Mouse (Mus musculus) liver, embryonic 13.5 days (tissue): ENCODE measurements at regions not wholly inside any gene's neighbourhood (a gene's known extent, or its start where the extent isn't known, plus 50 kb on each side); places are given as distances from the start of the nearest gene placed in this dataset.

Experiments used
- ATAC-seq: fragments of 200-750 bp; cut with Nextera tagmentation; 2 replicates; pipeline ENCODE4 v1.8.0; 2017; ENCODE audit warnings: low read depth, mild to moderate bottlenecking, moderate number of reproducible peaks, moderate library complexity
- DNase-seq: peaks from one replicate; pipeline ENCODE4 v3.0.0; 2022
- H3K27ac ChIP-seq: fragments of 300-500 bp; sonication (generic); 2 replicates; pipeline ENCODE4 v1.5.1; 2015; ENCODE audit warnings: moderate library complexity, mild to moderate bottlenecking, inconsistent platforms
- H3K27me3 ChIP-seq: fragments of 300-500 bp; sonication (generic); 2 replicates; pipeline ENCODE4 v1.6.1; 2015; ENCODE audit warnings: mild to moderate bottlenecking, inconsistent platforms
- H3K36me3 ChIP-seq: fragments of 300-500 bp; sonication (generic); 2 replicates; pipeline ENCODE4 v1.6.1; 2015; ENCODE audit warnings: mild to moderate bottlenecking, inconsistent platforms
- H3K4me1 ChIP-seq: fragments of 300-500 bp; sonication (generic); replicated peaks from 2 replicates; pipeline ENCODE4 v1.6.1; 2015; ENCODE audit warnings: inconsistent platforms
- H3K4me2 ChIP-seq: fragments of 300-500 bp; sonication (generic); 2 replicates; pipeline ENCODE4 v1.6.1; 2015; ENCODE audit warnings: inconsistent platforms, mild to moderate bottlenecking, moderate library complexity
- H3K4me3 ChIP-seq: fragments of 300-500 bp; sonication (generic); replicated peaks from 2 replicates; pipeline ENCODE4 v1.5.1; 2015; ENCODE audit warnings: mild to moderate bottlenecking, inconsistent platforms
- H3K9ac ChIP-seq: fragments of 300-500 bp; sonication (generic); 2 replicates; pipeline ENCODE4 v1.6.1; 2015; ENCODE audit warnings: mild to moderate bottlenecking, inconsistent platforms
- H3K9me3 ChIP-seq: fragments of 300-500 bp; sonication (generic); replicated peaks from 2 replicates; pipeline ENCODE4 v1.6.1; 2016; ENCODE audit warnings: inconsistent platforms
- WGBS: fragments of 180-500 bp; shearing (Covaris S2); methylation state at CpG from one replicate; pipeline ENCODE4 v1.1.7; 2015; ENCODE audit not compliant: insufficient replicate concordance; 5-methylcytosine and 5-hydroxymethylcytosine counted together

DNA sequence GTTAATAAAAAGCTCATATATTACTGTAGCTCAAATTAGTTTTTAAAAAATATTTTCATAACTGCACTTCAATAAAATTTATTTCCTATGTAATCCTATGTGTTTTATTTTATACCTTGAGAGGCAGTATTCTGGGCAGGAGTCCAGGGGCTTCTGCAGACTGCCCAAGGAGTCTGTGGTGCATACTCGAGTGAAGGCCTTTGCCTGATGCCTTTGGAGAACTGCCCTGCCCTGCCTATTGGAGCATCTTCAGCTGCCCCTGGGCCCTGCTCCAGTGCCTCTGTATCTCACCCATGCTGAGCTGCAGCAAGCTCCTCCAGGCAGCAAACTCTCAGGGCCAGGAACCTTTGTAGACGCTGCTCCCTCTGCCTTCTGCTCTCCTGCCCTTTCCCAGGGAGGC is 223.7 kb upstream of the Gm4791 start:
- H3K27me3 ChIP-seq, result no peaks in the 10 kb centered on the region
- no peak overlapping the region for H3K27ac ChIP-seq
- no peak overlapping the region for H3K9ac ChIP-seq
- H3K4me2 ChIP-seq, result no peak overlapping the region
- WGBS, result 38% methylated on average over 2 of the region's 2 CpGs
- ATAC-seq (no peak), DNase-seq (no peak)
- H3K36me3 ChIP-seq, result no peaks in the 10 kb centered on the region
- no peaks in the 10 kb centered on the region for H3K9me3 ChIP-seq
- no peak overlapping the region for H3K4me3 ChIP-seq
- H3K4me1 ChIP-seq, result no peaks in the 10 kb centered on the region

GRCm38 (mm10) chr9:46760247-46760646 is 238.3 kb upstream of the Gm4791 start:
- H3K4me3 ChIP-seq, result no peak overlapping the region
- ATAC-seq, result no peak
- H3K27me3 ChIP-seq, result no peaks in the 10 kb centered on the region
- WGBS, result 62% methylated on average over 4 of the region's 4 CpGs
- no peaks in the 10 kb centered on the region; the same call in 1 of the 2 replicates for H3K9me3 ChIP-seq
- H3K36me3 ChIP-seq, result no peaks in the 10 kb centered on the region
- H3K9ac ChIP-seq, result no peak overlapping the region
- no peak overlapping the region for H3K27ac ChIP-seq
- no peak for DNase-seq
- H3K4me2 ChIP-seq, result no peak overlapping the region
- H3K4me1 ChIP-seq, result no peaks in the 10 kb centered on the region

DNA sequence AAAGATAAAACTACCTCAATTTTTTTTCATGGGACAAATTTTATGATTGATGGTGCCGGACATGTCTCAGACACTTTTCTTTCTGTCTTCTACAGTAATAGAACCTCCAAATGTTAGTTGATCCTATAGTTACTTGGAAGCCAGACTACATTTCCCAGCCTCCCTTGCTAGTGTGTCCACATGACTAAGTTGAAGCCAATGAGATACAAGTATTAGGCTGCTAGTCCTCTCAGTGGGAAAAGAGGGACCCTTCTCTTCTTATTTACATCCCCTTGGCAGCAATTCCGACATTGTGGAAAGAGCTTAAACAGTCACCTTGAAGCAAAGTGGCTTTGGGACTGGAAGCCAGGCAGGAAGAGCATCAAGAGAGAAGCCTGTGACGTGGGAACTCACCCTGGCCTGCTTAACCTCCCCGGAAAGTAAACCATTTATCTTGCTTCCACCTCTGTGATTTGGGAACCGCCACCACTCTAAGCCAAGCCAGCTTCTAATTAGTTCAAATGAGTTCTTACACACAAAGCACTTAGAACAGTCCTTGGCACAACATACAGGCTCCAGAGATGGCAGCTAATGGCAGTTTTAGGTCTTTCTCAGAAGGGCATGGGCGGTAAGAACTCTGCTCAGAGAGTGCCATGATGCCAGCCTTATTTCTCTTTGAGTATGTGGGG is 241.4 kb upstream of the Gm4791 start:
- no peak overlapping the region for H3K27ac ChIP-seq
- no peaks in the 10 kb centered on the region; the same call in 1 of the 2 replicates for H3K9me3 ChIP-seq
- H3K9ac ChIP-seq, result no peak overlapping the region
- 57% methylated on average over 6 of the region's 6 CpGs for WGBS
- no peaks in the 10 kb centered on the region for H3K36me3 ChIP-seq
- no peaks in the 10 kb centered on the region for H3K4me1 ChIP-seq
- DNase-seq (no peak), ATAC-seq (no peak)
- no peak overlapping the region for H3K4me2 ChIP-seq
- H3K4me3 ChIP-seq, result no peak overlapping the region
- H3K27me3 ChIP-seq, result no peaks in the 10 kb centered on the region

DNA sequence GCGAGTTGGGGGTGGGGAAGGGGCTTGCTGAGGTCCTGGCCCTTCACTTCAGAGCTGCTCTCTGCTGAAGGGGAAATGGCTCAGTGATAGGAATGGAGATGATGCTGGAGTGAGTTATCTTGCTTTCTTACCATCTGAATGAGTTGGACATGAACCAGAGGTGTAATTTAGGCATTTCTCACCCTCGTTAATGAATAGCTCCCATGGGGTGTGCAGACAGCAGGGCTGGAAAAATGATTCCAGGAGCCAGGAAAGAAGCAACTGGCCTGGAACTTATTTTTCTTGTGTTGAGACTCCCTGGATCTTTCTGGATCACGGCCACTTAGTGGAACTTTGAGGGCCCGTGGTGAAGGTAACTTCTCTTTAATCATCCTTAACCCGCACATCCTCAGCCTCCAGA is 246.6 kb upstream of the Gm4791 start:
- Histone ChIP-seq H3K4me2 (no peak overlapping the region), H3K4me3 (no peak overlapping the region), H3K9me3 (no peaks in the 10 kb centered on the region; the same call in 1 of the 2 replicates), H3K36me3 (no peaks in the 10 kb centered on the region), H3K4me1 (no peaks in the 10 kb centered on the region), H3K27ac (no peak overlapping the region), H3K9ac (no peak overlapping the region), H3K27me3 (no peaks in the 10 kb centered on the region)
- DNase-seq (no peak), ATAC-seq (no peak)
- 31% methylated on average over 5 of the region's 5 CpGs for WGBS

DNA sequence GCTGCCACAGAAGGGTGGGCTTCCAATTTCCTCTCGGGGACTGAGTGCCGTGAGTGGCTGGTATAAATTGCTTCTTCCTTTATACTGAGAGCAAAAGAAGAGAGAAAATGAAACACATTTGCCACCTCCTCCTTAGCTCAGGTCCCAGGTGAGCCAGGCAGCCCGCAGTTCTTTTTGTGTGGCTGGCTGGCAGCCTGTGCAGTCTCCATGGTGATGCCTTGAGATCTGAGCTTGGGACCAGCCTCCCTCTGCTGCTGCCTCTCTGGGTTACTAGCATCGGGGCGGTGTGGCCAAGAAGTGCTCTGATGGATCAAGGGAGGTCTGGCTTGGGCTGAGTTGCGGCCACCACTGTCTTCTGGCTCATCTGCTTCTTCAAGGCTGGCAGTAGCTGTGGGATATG is 249.1 kb upstream of the Gm4791 start:
- no peak for DNase-seq
- ATAC-seq, result no peak
- Histone ChIP-seq H3K27me3 (no peaks in the 10 kb centered on the region), H3K4me3 (no peak overlapping the region), H3K4me1 (no peaks in the 10 kb centered on the region), H3K9me3 (no peaks in the 10 kb centered on the region), H3K9ac (no peak overlapping the region), H3K4me2 (no peak overlapping the region), H3K36me3 (no peaks in the 10 kb centered on the region), H3K27ac (no peak overlapping the region)
- WGBS, result 59% methylated on average over 6 of the region's 6 CpGs

DNA sequence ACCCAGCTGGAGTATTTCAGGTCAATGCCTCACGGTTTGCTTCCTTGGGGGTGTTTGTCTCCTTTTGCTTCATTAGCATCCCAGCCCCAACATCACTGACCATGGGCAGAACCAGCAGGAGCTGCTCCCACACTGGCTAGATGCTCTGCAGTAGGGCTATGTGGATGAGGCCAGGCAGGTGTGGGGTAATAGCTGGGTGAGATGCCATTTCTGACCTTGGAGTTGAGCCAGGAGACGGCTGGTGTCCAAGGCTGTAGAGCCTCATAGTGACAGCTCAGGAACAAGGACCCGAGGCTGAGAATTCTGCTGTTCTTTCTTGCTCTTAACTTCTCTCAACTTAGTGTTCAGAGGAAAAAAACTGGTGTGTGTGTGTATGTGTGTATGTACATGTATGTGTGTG is 252.3 kb upstream of the Gm4791 start:
- Histone ChIP-seq H3K36me3 (no peaks in the 10 kb centered on the region), H3K27ac (no peak overlapping the region), H3K9ac (no peak overlapping the region), H3K4me3 (no peak overlapping the region), H3K9me3 (no peaks in the 10 kb centered on the region), H3K27me3 (no peaks in the 10 kb centered on the region), H3K4me2 (no peak overlapping the region), H3K4me1 (no peaks in the 10 kb centered on the region)
- DNase-seq (no peak), ATAC-seq (no peak)
- WGBS, result 60% methylated on average over 3 of the region's 3 CpGs

DNA sequence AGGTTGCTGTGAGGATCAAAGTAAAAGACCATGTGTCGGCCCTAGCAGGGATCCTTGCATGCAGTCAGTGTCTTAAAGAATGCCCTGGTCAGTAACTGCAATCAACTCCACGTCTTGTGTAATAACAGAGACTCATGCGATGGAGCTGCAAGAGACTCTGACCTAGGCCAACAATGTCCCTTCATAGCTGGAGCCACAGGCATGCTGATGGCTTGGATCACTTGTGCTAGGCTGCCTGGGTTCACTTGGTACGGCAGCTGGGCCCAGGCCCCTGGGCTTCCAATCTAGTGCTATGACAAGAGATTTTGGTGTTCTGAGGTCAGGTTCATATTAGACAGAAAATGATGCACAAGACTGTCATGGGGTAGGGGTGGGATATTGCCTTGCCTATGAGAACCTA is 258.0 kb upstream of the Gm4791 start:
- H3K9me3 ChIP-seq, result no peaks in the 10 kb centered on the region
- no peak for DNase-seq
- H3K4me3 ChIP-seq, result no peak overlapping the region
- H3K9ac ChIP-seq, result no peak overlapping the region
- no peak overlapping the region for H3K27ac ChIP-seq
- no peaks in the 10 kb centered on the region for H3K36me3 ChIP-seq
- no peak for ATAC-seq
- H3K4me1 ChIP-seq, result no peaks in the 10 kb centered on the region
- 68% methylated on average over 4 of the region's 4 CpGs for WGBS
- H3K27me3 ChIP-seq, result no peaks in the 10 kb centered on the region
- no peak overlapping the region for H3K4me2 ChIP-seq

DNA sequence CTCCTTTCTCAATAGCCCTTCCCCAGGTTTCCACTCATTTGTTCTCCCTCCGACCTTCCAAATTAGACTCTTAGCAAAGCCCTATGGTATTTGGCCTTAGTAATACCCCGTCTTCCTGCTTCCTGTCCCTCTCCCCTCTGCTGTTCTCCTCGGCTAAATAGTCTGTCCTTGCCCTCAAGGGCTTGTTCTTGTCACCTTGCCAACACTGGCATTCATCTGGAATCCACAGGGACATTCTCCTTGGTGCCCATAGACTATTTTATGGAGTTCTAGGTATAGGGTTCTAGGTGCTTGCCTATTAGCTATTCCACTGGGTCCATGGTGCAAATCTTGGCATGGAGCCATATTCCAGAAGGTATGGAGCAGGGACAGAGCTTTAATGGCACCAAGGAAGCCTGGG is 259.2 kb upstream of the Gm4791 start:
- H3K9ac ChIP-seq, result no peak overlapping the region
- DNase-seq (no peak), ATAC-seq (no peak)
- no peak overlapping the region for H3K27ac ChIP-seq
- H3K4me2 ChIP-seq, result no peak overlapping the region
- H3K4me3 ChIP-seq, result no peak overlapping the region
- H3K4me1 ChIP-seq, result no peaks in the 10 kb centered on the region
- no peaks in the 10 kb centered on the region for H3K27me3 ChIP-seq
- no peaks in the 10 kb centered on the region for H3K9me3 ChIP-seq
- WGBS, result 31% methylated on average over 3 of the region's 3 CpGs
- H3K36me3 ChIP-seq, result no peaks in the 10 kb centered on the region

DNA sequence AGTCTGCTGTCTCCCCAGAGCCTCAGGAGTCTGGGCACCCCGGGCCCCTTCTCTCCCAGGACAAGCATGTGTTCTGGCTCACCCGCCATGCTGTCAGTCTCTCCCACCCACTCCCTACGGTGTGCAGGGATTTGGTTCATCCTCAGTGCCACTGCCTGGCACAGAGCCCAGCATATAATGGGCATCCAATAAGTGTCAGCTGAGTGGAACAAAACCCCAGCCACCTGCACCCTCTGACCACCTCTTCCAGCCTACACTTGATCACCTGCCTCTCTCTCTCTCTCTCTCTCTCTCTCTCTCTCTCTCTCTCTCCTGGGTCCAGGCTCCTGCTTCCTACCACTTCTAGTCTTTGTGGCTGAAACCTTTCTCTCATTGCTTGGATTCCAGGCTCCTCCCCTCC is 259.9 kb upstream of the Gm4791 start:
- WGBS, result 37% methylated on average over 3 of the region's 3 CpGs
- Histone ChIP-seq H3K4me2 (no peak overlapping the region), H3K27me3 (no peaks in the 10 kb centered on the region), H3K9me3 (no peaks in the 10 kb centered on the region), H3K36me3 (no peaks in the 10 kb centered on the region), H3K4me3 (no peak overlapping the region), H3K4me1 (no peaks in the 10 kb centered on the region), H3K27ac (no peak overlapping the region), H3K9ac (no peak overlapping the region)
- DNase-seq (no peak), ATAC-seq (no peak)

GRCm38 (mm10) chr9:46738056-46738455 is 260.5 kb upstream of the Gm4791 start:
- Histone ChIP-seq H3K36me3 (no peaks in the 10 kb centered on the region), H3K4me2 (no peak overlapping the region), H3K9me3 (no peaks in the 10 kb centered on the region), H3K27ac (no peak overlapping the region), H3K4me1 (no peaks in the 10 kb centered on the region), H3K9ac (no peak overlapping the region), H3K4me3 (no peak overlapping the region), H3K27me3 (no peaks in the 10 kb centered on the region)
- no peak for DNase-seq
- ATAC-seq, result no peak
- WGBS, result 51% methylated on average over 4 of the region's 4 CpGs

GRCm38 (mm10) chr9:46737446-46737845 is 261.1 kb upstream of the Gm4791 start:
- Histone ChIP-seq H3K9me3 (no peaks in the 10 kb centered on the region), H3K27ac (no peak overlapping the region), H3K4me1 (no peaks in the 10 kb centered on the region), H3K27me3 (no peaks in the 10 kb centered on the region), H3K4me2 (no peak overlapping the region), H3K4me3 (no peak overlapping the region), H3K9ac (no peak overlapping the region), H3K36me3 (no peaks in the 10 kb centered on the region)
- ATAC-seq (no peak), DNase-seq (no peak)
- 40% methylated on average over 3 of the region's 3 CpGs for WGBS

DNA sequence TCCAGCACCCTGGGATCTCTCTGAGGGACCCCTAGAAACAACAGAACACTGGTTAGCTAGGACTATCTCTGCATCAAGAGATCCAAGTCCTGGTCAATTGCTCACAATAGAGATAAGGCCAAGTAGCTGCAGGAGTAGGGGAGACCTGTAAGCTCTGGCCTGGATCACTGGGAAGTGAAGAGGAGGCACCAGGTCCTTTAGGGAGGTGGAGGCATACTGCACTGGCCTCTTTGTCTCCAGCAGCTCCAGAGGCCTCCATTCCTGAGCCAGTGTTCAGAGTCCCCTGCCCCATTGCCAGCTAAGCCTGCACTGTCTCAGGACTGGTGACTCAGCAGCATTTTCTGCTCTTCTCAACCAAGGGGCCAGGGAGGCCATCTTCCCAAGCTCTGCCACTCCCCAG is 262.3 kb upstream of the Gm4791 start:
- Histone ChIP-seq H3K27ac (no peak overlapping the region), H3K4me2 (no peak overlapping the region), H3K27me3 (no peaks in the 10 kb centered on the region), H3K4me1 (no peaks in the 10 kb centered on the region), H3K9ac (no peak overlapping the region), H3K36me3 (no peaks in the 10 kb centered on the region), H3K4me3 (no peak overlapping the region), H3K9me3 (no peaks in the 10 kb centered on the region)
- no peak for ATAC-seq
- no peak for DNase-seq
